Mouse (Mus musculus) forebrain, embryonic 11.5 days (tissue): ENCODE measurements around the gene Tanc2. TPM values are rescaled to one million over a fixed set of nuclear protein-coding genes. Genes with fewer than 3 reads are reported as not detected.

Source experiments
- ATAC-seq: fragments of 200-750 bp; cut with Nextera tagmentation; replicated peaks from 2 replicates; pipeline ENCODE4 v1.8.0; 2017; ENCODE audit warnings: moderate TSS enrichment; ENCODE audit not compliant: low FRiP score
- DNase-seq: peaks from one replicate; pipeline ENCODE4 v3.0.0-alpha.2; 2017; ENCODE audit warnings: low spot score
- H3K27ac ChIP-seq: fragments of 300-500 bp; sonication (generic); 2 replicates; pipeline ENCODE4 v1.5.1; 2014; ENCODE audit warnings: low read depth, low read length
- H3K27me3 ChIP-seq: fragments of 300-500 bp; sonication (generic); 2 replicates; pipeline ENCODE4 v1.6.1; 2014; ENCODE audit warnings: mild to moderate bottlenecking, low read length, mixed read lengths; ENCODE audit not compliant: control insufficient read depth, insufficient read depth
- H3K36me3 ChIP-seq: fragments of 300-500 bp; sonication (generic); 2 replicates; pipeline ENCODE4 v1.6.1; 2014; ENCODE audit warnings: mild to moderate bottlenecking, low read length, moderate library complexity, mixed read lengths; ENCODE audit not compliant: control insufficient read depth, insufficient read depth
- H3K4me1 ChIP-seq: fragments of 300-500 bp; sonication (generic); replicated peaks from 2 replicates; pipeline ENCODE4 v1.6.1; 2014; ENCODE audit warnings: low read length, mixed read lengths; ENCODE audit not compliant: control insufficient read depth, insufficient read depth
- H3K4me2 ChIP-seq: fragments of 300-500 bp; sonication (generic); 2 replicates; pipeline ENCODE4 v1.6.1; 2014; ENCODE audit warnings: low read depth, mild to moderate bottlenecking, low read length, moderate library complexity, mixed read lengths; ENCODE audit not compliant: severe bottlenecking
- H3K4me3 ChIP-seq: fragments of 300-500 bp; sonication (generic); 2 replicates; pipeline ENCODE4 v1.5.1; 2014; ENCODE audit warnings: low read depth, low read length
- H3K9ac ChIP-seq: fragments of 300-500 bp; sonication (generic); 2 replicates; pipeline ENCODE4 v1.6.1; 2014; ENCODE audit warnings: low read length
- H3K9me3 ChIP-seq: fragments of 300-500 bp; sonication (generic); 2 replicates; pipeline ENCODE4 v1.6.1; 2016; ENCODE audit warnings: low read length, mixed read lengths; ENCODE audit not compliant: control insufficient read depth
- WGBS: fragments of 180-500 bp; shearing (Covaris S2); extraction: QIAGEN DNeasy Blood & Tissue Kit; methylation state at CpG from one replicate; pipeline ENCODE4 v1.1.7; 2014; 5-methylcytosine and 5-hydroxymethylcytosine counted together
- polyA plus RNA-seq: library from polyadenylated mRNA; unstranded; fragments of >200 nt; fragmentation: Nextera tagmentation; extraction: Ambion mirVana; gene quantifications from 2 replicates; pipeline ENCODE4 v1.2.1, GENCODE M21; 2014

Tanc2 gene
- polyA plus RNA-seq, 1 experiment from 2014 or later = 13.9 TPM

GRCm38 (mm10) chr11:105943133-105944102, 353.6 kb downstream of the Tanc2 start:
- Histone ChIP-seq H3K4me2 (peak overlapping the region; percentile 97), H3K4me3 (peak overlapping the region; percentile 65), H3K4me1 (0 out of 2 replicates have a peak, but pooled peaks cover 4% of the 10 kb centered on the region), H3K36me3 (no peaks in the 10 kb centered on the region), H3K27me3 (no peaks in the 10 kb centered on the region), H3K9me3 (no peaks in the 10 kb centered on the region), H3K27ac (no peak overlapping the region; the same call in 1 of the 2 replicates), H3K9ac (peak overlapping the region; percentile 69)
- WGBS = 5% methylated on average over 42 of the region's 47 CpGs
- peak; percentile 64 for ATAC-seq
- peak; percentile 64 for DNase-seq

- Histone ChIP-seq H3K9ac (peak overlapping the region; percentile 69), H3K27me3 (no peaks in the 10 kb centered on the region), H3K4me3 (peak overlapping the region; percentile 65), H3K4me1 (0 out of 2 replicates have a peak, but pooled peaks cover 2% of the 10 kb centered on the region), H3K4me2 (peak overlapping the region; percentile 97), H3K36me3 (no peaks in the 10 kb centered on the region), H3K27ac (no peak overlapping the region; the same call in 1 of the 2 replicates), H3K9me3 (no peaks in the 10 kb centered on the region)
- ATAC-seq (peak; percentile 79), DNase-seq (peak; percentile 84)
- under 1% methylated on average over 56 of the region's 59 CpGs for WGBS
Measured at GRCm38 (mm10) chr11:105944126-105944621, 354.4 kb downstream of the Tanc2 start.

- DNase-seq (no peak), ATAC-seq (no peak)
- WGBS = 79% methylated on average over 16 of the region's 16 CpGs
- no peaks in the 10 kb centered on the region for H3K9me3 ChIP-seq
- H3K27me3 ChIP-seq = no peaks in the 10 kb centered on the region
- H3K4me3 ChIP-seq = peak overlapping the region; percentile 65; the same call in 1 of the 2 replicates
- H3K27ac ChIP-seq = no peak overlapping the region
- H3K4me1 ChIP-seq = 0 out of 2 replicates have a peak, but pooled peaks cover 2% of the 10 kb centered on the region
- H3K4me2 ChIP-seq = peak overlapping the region; percentile 97; the same call in 1 of the 2 replicates
- H3K36me3 ChIP-seq = no peaks in the 10 kb centered on the region
- no peak overlapping the region; the same call in 1 of the 2 replicates for H3K9ac ChIP-seq
Measured at GRCm38 (mm10) chr11:105944770-105945672, 355.2 kb downstream of the Tanc2 start.

GRCm38 (mm10) chr11:105946694-105947154, 356.9 kb downstream of the Tanc2 start:
- Histone ChIP-seq H3K36me3 (no peaks in the 10 kb centered on the region), H3K27ac (no peak overlapping the region), H3K4me1 (0 out of 2 replicates have a peak, but pooled peaks cover 2% of the 10 kb centered on the region), H3K4me2 (no peak overlapping the region), H3K9me3 (no peaks in the 10 kb centered on the region), H3K9ac (no peak overlapping the region), H3K4me3 (no peak overlapping the region), H3K27me3 (no peaks in the 10 kb centered on the region)
- no peak for ATAC-seq
- 57% methylated on average over 11 of the region's 11 CpGs for WGBS
- peak; percentile 47 for DNase-seq

GRCm38 (mm10) chr11:105948255-105948654, 358.5 kb downstream of the Tanc2 start:
- Histone ChIP-seq H3K27ac (no peak overlapping the region), H3K9ac (no peak overlapping the region), H3K4me2 (no peak overlapping the region), H3K27me3 (no peaks in the 10 kb centered on the region), H3K4me3 (no peak overlapping the region), H3K9me3 (no peaks in the 10 kb centered on the region), H3K4me1 (0 out of 2 replicates have a peak, but pooled peaks cover 2% of the 10 kb centered on the region), H3K36me3 (no peaks in the 10 kb centered on the region)
- DNase-seq (no peak), ATAC-seq (no peak)
- 83% methylated on average over 2 of the region's 2 CpGs for WGBS

- ATAC-seq (no peak), DNase-seq (no peak)
- WGBS = 81% methylated on average over 4 of the region's 4 CpGs
- no peaks in the 10 kb centered on the region for H3K27me3 ChIP-seq
- H3K27ac ChIP-seq = no peak overlapping the region
- no peaks in the 10 kb centered on the region for H3K9me3 ChIP-seq
- H3K9ac ChIP-seq = no peak overlapping the region
- no peaks in the 10 kb centered on the region for H3K4me1 ChIP-seq
- H3K4me3 ChIP-seq = no peak overlapping the region
- no peaks in the 10 kb centered on the region for H3K36me3 ChIP-seq
- no peak overlapping the region for H3K4me2 ChIP-seq
Measured at GRCm38 (mm10) chr11:105950519-105950918, 360.7 kb downstream of the Tanc2 start.

- 71% methylated on average over 3 of the region's 3 CpGs for WGBS
Measured at GRCm38 (mm10) chr11:105951601-105952044, 361.8 kb downstream of the Tanc2 start.

GRCm38 (mm10) chr11:105952111-105952510, 362.3 kb downstream of the Tanc2 start:
- Histone ChIP-seq H3K27ac (no peak overlapping the region), H3K9me3 (no peaks in the 10 kb centered on the region), H3K4me3 (no peak overlapping the region), H3K4me2 (no peak overlapping the region), H3K4me1 (no peaks in the 10 kb centered on the region), H3K27me3 (no peaks in the 10 kb centered on the region), H3K36me3 (no peaks in the 10 kb centered on the region), H3K9ac (no peak overlapping the region)
- 88% methylated on average over 9 of the region's 9 CpGs for WGBS
- ATAC-seq (no peak), DNase-seq (no peak)

More at GRCm38 (mm10) chr11:105951601-105952044, 361.8 kb downstream of the Tanc2 start:
- DNase-seq = no peak
- Histone ChIP-seq H3K9ac (no peak overlapping the region), H3K4me1 (no peaks in the 10 kb centered on the region), H3K27ac (no peak overlapping the region), H3K36me3 (no peaks in the 10 kb centered on the region), H3K4me2 (no peak overlapping the region), H3K27me3 (no peaks in the 10 kb centered on the region), H3K4me3 (no peak overlapping the region), H3K9me3 (no peaks in the 10 kb centered on the region)
- ATAC-seq = no peak
